Mouse (Mus musculus): ENCODE results near the gene Spock2. TPM values are rescaled to one million over a fixed set of nuclear protein-coding genes. Genes with fewer than 3 reads are reported as not detected.
"Not testable (repeated sequence)": the region's sequence is repeated elsewhere in the genome, so short reads cannot be mapped to it uniquely, and the experiment has no call there.

Gene Spock2
- polyA plus RNA-seq, 2 experiments, result 7.6 to 17.7 TPM

- Histone ChIP-seq H3K4me2 (replicated peaks; ENCODE audit: low read depth, low read length, severe bottlenecking) (no peak overlapping the region; the same call in 1 of the 2 replicates), H3K4me3 (replicated peaks; ENCODE audit: low read length) (no peak overlapping the region), H3K36me3 (ENCODE audit: control insufficient read depth, insufficient read depth, low read length) (no peaks in the 10 kb centered on the region), H3K4me1 (ENCODE audit: control insufficient read depth, insufficient read depth, low read length) (peaks cover 8% of the 10 kb centered on the region), H3K27ac (replicated peaks; ENCODE audit: low read depth, low read length) (no peak overlapping the region), H3K9me3 (ENCODE audit: control insufficient read depth, low read length) (no peaks in the 10 kb centered on the region), H3K27me3 (ENCODE audit: control insufficient read depth, insufficient read depth, low read length) (no peaks in the 10 kb centered on the region), H3K9ac (ENCODE audit: low read depth, low read length, severe bottlenecking) (0 out of 2 replicates have a peak overlapping the region, but pooled peaks have one; percentile 5)
- peak; percentile 21 for DNase-seq (ENCODE audit: low spot score)
- ATAC-seq (ENCODE audit: low FRiP score, low read depth), result peak; percentile 28; the same call in 1 of the 2 replicates
- WGBS, result 17% methylated on average over 6 of the region's 6 CpGs
- no peak for TF ChIP-seq POLR2A (IDR thresholded peaks at IDR 0.05; ENCODE audit: borderline replicate concordance, extremely low read depth, insufficient read depth, insufficient read length)
These were observed 27.5 kb downstream of the Spock2 start for GRCm38 (mm10) chr10:60133501-60133900.

- H3K27me3 ChIP-seq (ENCODE audit: control insufficient read depth, insufficient read depth, low read length), result no peaks in the 10 kb centered on the region
- H3K27ac ChIP-seq (replicated peaks; ENCODE audit: low read depth, low read length), result no peak overlapping the region
- ATAC-seq (ENCODE audit: low FRiP score, low read depth) (no peak), DNase-seq (ENCODE audit: low spot score) (no peak)
- H3K4me1 ChIP-seq (ENCODE audit: control insufficient read depth, insufficient read depth, low read length), result peaks cover 8% of the 10 kb centered on the region
- H3K36me3 ChIP-seq (ENCODE audit: control insufficient read depth, insufficient read depth, low read length), result no peaks in the 10 kb centered on the region
- no peaks in the 10 kb centered on the region for H3K9me3 ChIP-seq (ENCODE audit: control insufficient read depth, low read length)
- H3K4me2 ChIP-seq (replicated peaks; ENCODE audit: low read depth, low read length, severe bottlenecking), result no peak overlapping the region
- WGBS, result 46% methylated on average over 8 of the region's 9 CpGs
- no peak overlapping the region for H3K4me3 ChIP-seq (replicated peaks; ENCODE audit: low read length)
- no peak overlapping the region for H3K9ac ChIP-seq (ENCODE audit: low read depth, low read length, severe bottlenecking)
- no peak for TF ChIP-seq POLR2A (IDR thresholded peaks at IDR 0.05; ENCODE audit: borderline replicate concordance, extremely low read depth, insufficient read depth, insufficient read length)
These were observed 28.2 kb downstream of the Spock2 start for GRCm38 (mm10) chr10:60134201-60134600.

GRCm38 (mm10) chr10:60136010-60136409, 30.0 kb downstream of the Spock2 start:
- not testable (repeated sequence) for H3K9ac ChIP-seq (ENCODE audit: low read depth, low read length, severe bottlenecking); H3K27me3 ChIP-seq (ENCODE audit: control insufficient read depth, insufficient read depth, low read length); H3K4me1 ChIP-seq (ENCODE audit: control insufficient read depth, insufficient read depth, low read length); H3K4me3 ChIP-seq (replicated peaks; ENCODE audit: low read length); H3K4me2 ChIP-seq (replicated peaks; ENCODE audit: low read depth, low read length, severe bottlenecking); H3K36me3 ChIP-seq (ENCODE audit: control insufficient read depth, insufficient read depth, low read length); DNase-seq (ENCODE audit: low spot score); H3K27ac ChIP-seq (replicated peaks; ENCODE audit: low read depth, low read length); H3K9me3 ChIP-seq (ENCODE audit: control insufficient read depth, low read length); ATAC-seq (ENCODE audit: low FRiP score, low read depth)
- 50% methylated on average over 1 of the region's 1 CpGs for WGBS

- H3K4me1 ChIP-seq (ENCODE audit: control insufficient read depth, insufficient read depth, low read length), result peaks cover 8% of the 10 kb centered on the region
- no peak for TF ChIP-seq POLR2A (IDR thresholded peaks at IDR 0.05; ENCODE audit: borderline replicate concordance, extremely low read depth, insufficient read depth, insufficient read length)
- no peak overlapping the region for H3K9ac ChIP-seq (ENCODE audit: low read depth, low read length, severe bottlenecking)
- H3K4me2 ChIP-seq (replicated peaks; ENCODE audit: low read depth, low read length, severe bottlenecking), result no peak overlapping the region
- H3K36me3 ChIP-seq (ENCODE audit: control insufficient read depth, insufficient read depth, low read length), result no peaks in the 10 kb centered on the region
- DNase-seq (ENCODE audit: low spot score), result no peak
- H3K4me3 ChIP-seq (replicated peaks; ENCODE audit: low read length), result no peak overlapping the region
- H3K27me3 ChIP-seq (ENCODE audit: control insufficient read depth, insufficient read depth, low read length), result no peaks in the 10 kb centered on the region
- ATAC-seq (ENCODE audit: low FRiP score, low read depth), result no peak
- 84% methylated on average over 7 of the region's 7 CpGs for WGBS
- H3K27ac ChIP-seq (replicated peaks; ENCODE audit: low read depth, low read length), result no peak overlapping the region
- H3K9me3 ChIP-seq (ENCODE audit: control insufficient read depth, low read length), result no peaks in the 10 kb centered on the region
These were observed 30.9 kb downstream of the Spock2 start for GRCm38 (mm10) chr10:60136935-60137334.

GRCm38 (mm10) chr10:60138680-60139079, 32.7 kb downstream of the Spock2 start:
- Histone ChIP-seq H3K27me3 (ENCODE audit: control insufficient read depth, insufficient read depth, low read length) (no peaks in the 10 kb centered on the region), H3K4me3 (replicated peaks; ENCODE audit: low read length) (no peak overlapping the region), H3K27ac (replicated peaks; ENCODE audit: low read depth, low read length) (no peak overlapping the region), H3K9me3 (ENCODE audit: control insufficient read depth, low read length) (no peaks in the 10 kb centered on the region), H3K9ac (ENCODE audit: low read depth, low read length, severe bottlenecking) (no peak overlapping the region), H3K36me3 (ENCODE audit: control insufficient read depth, insufficient read depth, low read length) (no peaks in the 10 kb centered on the region), H3K4me2 (replicated peaks; ENCODE audit: low read depth, low read length, severe bottlenecking) (no peak overlapping the region), H3K4me1 (ENCODE audit: control insufficient read depth, insufficient read depth, low read length) (peaks cover 7% of the 10 kb centered on the region)
- 84% methylated on average over 5 of the region's 5 CpGs for WGBS
- ATAC-seq (ENCODE audit: low FRiP score, low read depth), result no peak
- no peak for TF ChIP-seq POLR2A (IDR thresholded peaks at IDR 0.05; ENCODE audit: borderline replicate concordance, extremely low read depth, insufficient read depth, insufficient read length)
- no peak for DNase-seq (ENCODE audit: low spot score)

- DNase-seq (ENCODE audit: low spot score), result no peak
- Histone ChIP-seq H3K36me3 (ENCODE audit: control insufficient read depth, insufficient read depth, low read length) (no peaks in the 10 kb centered on the region), H3K27me3 (ENCODE audit: control insufficient read depth, insufficient read depth, low read length) (no peaks in the 10 kb centered on the region), H3K9ac (ENCODE audit: low read depth, low read length, severe bottlenecking) (no peak overlapping the region), H3K9me3 (ENCODE audit: control insufficient read depth, low read length) (no peaks in the 10 kb centered on the region), H3K4me3 (replicated peaks; ENCODE audit: low read length) (no peak overlapping the region), H3K27ac (replicated peaks; ENCODE audit: low read depth, low read length) (no peak overlapping the region), H3K4me2 (replicated peaks; ENCODE audit: low read depth, low read length, severe bottlenecking) (no peak overlapping the region), H3K4me1 (ENCODE audit: control insufficient read depth, insufficient read depth, low read length) (no peaks in the 10 kb centered on the region)
- TF ChIP-seq POLR2A (IDR thresholded peaks at IDR 0.05; ENCODE audit: borderline replicate concordance, extremely low read depth, insufficient read depth, insufficient read length), result no peak
- ATAC-seq (ENCODE audit: low FRiP score, low read depth), result no peak
- WGBS, result 77% methylated on average over 4 of the region's 4 CpGs
These were observed 34.7 kb downstream of the Spock2 start for GRCm38 (mm10) chr10:60140751-60141150.
